Comparison of ENCODE assay signal across 9 mouse cellular contexts in genomic region chr5:71699696-71700467, GRCm38 (mm10). TPM values are rescaled to one million over a fixed set of nuclear protein-coding genes. Genes with fewer than 3 reads are reported as not detected.
DNase-seq lines count a peak whose midpoint lies in the region; ATAC-seq lines count a peak whose summit lies in the region.
"Had no signal": no experiment of that assay in that cellular context is flagged by ENCODE, and none has a peak within 500 bp of the region (broad histone marks: within the 10 kb centered on the region; RNA-seq: fewer than 3 reads in every experiment).

No protein-coding gene starts in this region.

- peak overlapping the region; percentile 46 for H3K4me3 ChIP-seq in lung, embryonic 15.5 days
- H3K4me3 ChIP-seq in forebrain, embryonic 10.5 days, result peak overlapping the region; percentile 60
- H3K4me3 ChIP-seq in hindbrain, embryonic 11.5 days (ENCODE audit: low read depth, low read length), result peak overlapping the region; percentile 52

- peaks cover 20% of the 10 kb centered on the region for H3K27me3 ChIP-seq in lung, embryonic 15.5 days
- peaks cover 18% of the 10 kb centered on the region for H3K27me3 ChIP-seq in forebrain, embryonic 10.5 days (ENCODE audit: poor library complexity, severe bottlenecking)
- H3K27me3 ChIP-seq in hindbrain, embryonic 11.5 days (ENCODE audit: control insufficient read depth, insufficient read depth, low read length), result peaks cover 4% of the 10 kb centered on the region; the same call in 1 of the 2 replicates

- H3K36me3 ChIP-seq in lung, embryonic 15.5 days, result no peaks in the 10 kb centered on the region
- no peaks in the 10 kb centered on the region for H3K36me3 ChIP-seq in forebrain, embryonic 10.5 days (replicated peaks)
- no peaks in the 10 kb centered on the region for H3K36me3 ChIP-seq in hindbrain, embryonic 11.5 days (ENCODE audit: control insufficient read depth, insufficient read depth, low read length)

- ATAC-seq in lung, embryonic 15.5 days (ENCODE audit: borderline replicate concordance, extremely low read depth, low FRiP score, low TSS enrichment), result no peak
- peak; percentile 3; the same call in 1 of the 2 replicates for ATAC-seq in hindbrain, embryonic 11.5 days (ENCODE audit: low FRiP score)

- DNase-seq in lung, postnatal 25 days (ENCODE audit: low spot score), result no peak
- peak; percentile 56 for DNase-seq in forebrain, embryonic 10.5 days (ENCODE audit: extremely low spot score, low spot score)
- DNase-seq in hindbrain, embryonic 11.5 days (ENCODE audit: low spot score), result peak; percentile 73
- DNase-seq in layer of hippocampus, adult 9-11 months, result peak; percentile 68
- peak; percentile 2 for DNase-seq in lung, postnatal 10 days
- DNase-seq in right cerebral cortex, postnatal 25 days, result peak; percentile 80
- DNase-seq in thymus, postnatal 25 days, result no peak

- 2% methylated on average over 19 of the region's 19 CpGs for WGBS in lung, embryonic 15.5 days
- WGBS in forebrain, embryonic 10.5 days, result under 1% methylated on average over 19 of the region's 19 CpGs
- WGBS in hindbrain, embryonic 11.5 days, result under 1% methylated on average over 19 of the region's 19 CpGs

- peaks cover 4% of the 10 kb centered on the region; the same call in 1 of the 2 replicates for H3K4me1 ChIP-seq in lung, embryonic 15.5 days
- peaks cover 24% of the 10 kb centered on the region for H3K4me1 ChIP-seq in forebrain, embryonic 10.5 days
- no peaks in the 10 kb centered on the region for H3K4me1 ChIP-seq in hindbrain, embryonic 11.5 days (replicated peaks; ENCODE audit: control insufficient read depth, insufficient read depth, low read length)

- peak overlapping the region; percentile 85 for H3K4me2 ChIP-seq in lung, embryonic 15.5 days
- peak overlapping the region; percentile 93 for H3K4me2 ChIP-seq in hindbrain, embryonic 11.5 days (replicated peaks; ENCODE audit: low read depth, low read length)

- no peaks in the 10 kb centered on the region for H3K9me3 ChIP-seq in lung, embryonic 15.5 days
- H3K9me3 ChIP-seq in forebrain, embryonic 10.5 days, result no peaks in the 10 kb centered on the region
- no peaks in the 10 kb centered on the region for H3K9me3 ChIP-seq in hindbrain, embryonic 11.5 days (ENCODE audit: control insufficient read depth, low read length)

- no peak overlapping the region for H3K9ac ChIP-seq in lung, embryonic 15.5 days
- no peak overlapping the region for H3K9ac ChIP-seq in hindbrain, embryonic 11.5 days (ENCODE audit: low read depth, low read length)

- no peak overlapping the region for H3K27ac ChIP-seq in lung, embryonic 15.5 days
- no peak overlapping the region for H3K27ac ChIP-seq in forebrain, embryonic 10.5 days
- H3K27ac ChIP-seq in hindbrain, embryonic 11.5 days (ENCODE audit: low read depth, low read length), result no peak overlapping the region

RNA-seq across cellular contexts. Expression of gene Gabra4, which starts 41.8 kb away (rescaled TPM):
- 1.9 and 2.9 TPM in 2 replicates for polyA plus RNA-seq in lung, embryonic 15.5 days (2015; fragmentation: Nextera tagmentation; extraction: Ambion mirVana)
- 2.1 and 2.4 TPM in 2 replicates for polyA plus RNA-seq in forebrain, embryonic 10.5 days (2016; fragmentation: Nextera tagmentation; extraction: Ambion mirVana)
- polyA plus RNA-seq in hindbrain, embryonic 11.5 days (2014; fragmentation: Nextera tagmentation; extraction: Ambion mirVana), result 1.2 and 1.6 TPM in 2 replicates
- polyA plus RNA-seq: large intestine, adult 2 months had no signal

RNA-seq across cellular contexts. Expression of gene Gabrb1, which starts 42.0 kb away (rescaled TPM):
- polyA plus RNA-seq in lung, embryonic 15.5 days (2015; fragmentation: Nextera tagmentation; extraction: Ambion mirVana), result 0.14 and 0.26 TPM in 2 replicates
- 0.15 and 0.25 TPM in 2 replicates for polyA plus RNA-seq in forebrain, embryonic 10.5 days (2016; fragmentation: Nextera tagmentation; extraction: Ambion mirVana)
- polyA plus RNA-seq in hindbrain, embryonic 11.5 days (2014; fragmentation: Nextera tagmentation; extraction: Ambion mirVana), result 0.29 and 0.64 TPM in 2 replicates
- polyA plus RNA-seq: large intestine, adult 2 months had no signal

Comparison
In these comparisons a context has a peak if more than half of its experiments do, and no peak if none do; other contexts are left out.
1. DNase-seq: peak in forebrain, embryonic 10.5 days (single experiment), hindbrain, embryonic 11.5 days (single experiment), layer of hippocampus, adult 9-11 months (single experiment), lung, postnatal 10 days (single experiment) and right cerebral cortex, postnatal 25 days (single experiment); none in lung, postnatal 25 days (single experiment) and thymus, postnatal 25 days (single experiment).
2. Peak in every context shown above with its lines, with median percentiles within 50 percentile points of each other: H3K4me3 ChIP-seq.